Mouse (Mus musculus) E14TG2a.4 (cell line): ENCODE results near the gene Ugt1a1.

Source experiments
- H3K27me3 ChIP-seq: 2 replicates; pipeline ENCODE4 v1.6.1; 2014; ENCODE audit warnings: low read length, control low read depth; ENCODE audit not compliant: insufficient read depth
- H3K36me3 ChIP-seq: 2 replicates; pipeline ENCODE4 v1.6.1; 2014; ENCODE audit warnings: low read length, control low read depth; ENCODE audit not compliant: insufficient read depth
- H3K4me1 ChIP-seq: replicated peaks from 2 replicates; pipeline ENCODE4 v1.6.1; 2014; ENCODE audit warnings: low read depth, low read length, control low read depth
- H3K4me3 ChIP-seq: replicated peaks from 2 replicates; pipeline ENCODE4 v1.5.1; 2014; ENCODE audit warnings: mild to moderate bottlenecking, low read length
- H3K9me3 ChIP-seq: 2 replicates; pipeline ENCODE4 v1.6.1; 2014; ENCODE audit warnings: low read length, control low read depth
- CTCF ChIP-seq: conservative IDR thresholded peaks from 2 replicates; pipeline ENCODE4 v1.5.1; 2014; ENCODE audit warnings: low read length
- NANOG ChIP-seq: IDR thresholded peaks from 2 replicates; pipeline ENCODE4 v1.6.1; 2014; ENCODE audit warnings: borderline replicate concordance, low read length, mixed read lengths
- POU5F1 ChIP-seq: IDR thresholded peaks from 2 replicates; pipeline ENCODE4 v1.6.1; 2014; ENCODE audit warnings: low read length, borderline replicate concordance

Ugt1a1 gene

DNA sequence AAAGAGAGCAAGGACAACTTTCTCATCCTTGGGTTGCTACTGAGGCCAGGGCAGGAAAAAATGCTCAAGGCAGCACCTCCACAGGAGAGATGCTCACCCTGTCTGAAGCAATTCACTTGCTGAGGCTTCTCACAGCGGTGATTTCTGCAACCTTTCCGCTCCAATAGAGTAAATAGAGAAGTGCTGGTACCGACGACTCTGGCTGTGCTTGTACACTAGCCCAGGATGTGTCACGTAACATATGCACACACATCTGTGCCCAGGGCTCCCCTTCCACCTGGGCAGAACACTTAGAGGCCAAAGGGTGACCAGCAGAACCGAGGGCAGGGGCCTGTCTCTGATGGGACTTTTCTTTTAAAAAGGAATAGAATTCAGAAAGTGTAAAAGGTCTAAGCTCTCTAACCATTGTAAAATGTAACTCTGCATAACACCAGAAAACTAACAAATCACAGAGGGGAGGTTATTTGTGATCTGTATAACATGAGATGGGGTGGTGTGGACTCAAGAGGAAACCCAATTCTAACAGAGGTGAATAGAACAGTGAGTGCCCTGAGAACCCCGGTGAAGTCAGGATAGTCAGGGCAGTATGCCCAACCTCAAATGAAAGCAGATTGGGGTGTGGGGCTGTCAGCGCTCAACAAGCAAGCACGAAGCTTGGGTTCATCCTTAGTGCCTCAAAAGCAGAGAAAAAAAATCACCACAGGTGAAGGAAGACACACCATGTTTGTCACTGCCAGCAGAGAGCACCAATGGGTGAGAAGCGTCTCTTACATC lies 49.0 kb downstream of the Ugt1a1 start:
- peaks cover 58% of the 10 kb centered on the region for H3K9me3 ChIP-seq
- peaks cover 66% of the 10 kb centered on the region for H3K36me3 ChIP-seq
- H3K4me1 ChIP-seq, result peaks cover 38% of the 10 kb centered on the region
- peaks cover 21% of the 10 kb centered on the region for H3K27me3 ChIP-seq
- no peak for TF ChIP-seq NANOG
- TF ChIP-seq POU5F1, result no peak
- TF ChIP-seq CTCF, result no peak
- no peak overlapping the region for H3K4me3 ChIP-seq

DNA sequence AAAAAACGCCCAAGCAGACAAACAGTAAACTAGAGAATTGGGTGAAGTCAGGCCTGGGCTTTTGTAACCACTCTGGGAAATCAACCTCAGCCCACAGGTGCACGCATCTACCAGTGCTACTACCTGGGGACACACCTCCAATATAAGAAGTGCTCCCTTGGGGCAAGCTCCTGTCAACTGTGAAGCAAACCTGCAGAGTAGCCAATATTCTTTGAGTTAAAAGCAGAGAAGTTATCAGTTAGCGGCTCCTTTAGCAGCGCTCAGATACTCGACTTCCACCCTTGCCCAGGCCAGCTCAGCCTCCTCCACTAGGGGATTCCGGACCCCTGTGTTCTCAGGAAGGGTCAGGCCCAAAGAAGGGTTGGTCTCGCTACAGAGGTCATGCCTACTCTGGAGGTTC lies 49.9 kb downstream of the Ugt1a1 start:
- H3K9me3 ChIP-seq, result peaks cover 67% of the 10 kb centered on the region
- H3K4me1 ChIP-seq, result peaks cover 38% of the 10 kb centered on the region
- TF ChIP-seq POU5F1, result no peak
- no peak for TF ChIP-seq NANOG
- no peak for TF ChIP-seq CTCF
- H3K4me3 ChIP-seq, result no peak overlapping the region
- H3K36me3 ChIP-seq, result peaks cover 75% of the 10 kb centered on the region
- H3K27me3 ChIP-seq, result peaks cover 13% of the 10 kb centered on the region

DNA sequence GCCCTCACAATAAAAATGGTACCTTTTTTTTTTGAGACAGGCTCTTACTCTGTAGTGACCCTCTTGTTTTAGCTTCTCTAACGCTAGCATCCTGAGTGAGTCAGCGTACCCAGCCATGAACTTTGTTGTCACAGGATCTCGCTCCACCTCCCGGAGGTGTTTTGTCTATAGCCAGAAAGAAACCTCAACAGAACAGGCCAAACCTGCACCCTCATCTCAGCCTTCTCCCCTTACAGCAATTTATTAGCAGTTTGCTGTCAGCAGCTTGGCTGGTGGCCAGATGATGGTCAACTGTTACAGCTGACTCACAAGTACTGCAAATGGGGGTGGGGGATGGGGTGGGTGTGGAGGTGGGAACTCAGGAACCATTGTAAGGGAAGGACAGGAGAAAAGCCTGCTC lies 50.5 kb downstream of the Ugt1a1 start:
- Histone ChIP-seq H3K27me3 (peaks cover 11% of the 10 kb centered on the region), H3K9me3 (peaks cover 71% of the 10 kb centered on the region), H3K4me1 (peaks cover 38% of the 10 kb centered on the region), H3K4me3 (no peak overlapping the region), H3K36me3 (peaks cover 80% of the 10 kb centered on the region)
- no peak for TF ChIP-seq CTCF
- no peak for TF ChIP-seq NANOG
- no peak for TF ChIP-seq POU5F1

DNA sequence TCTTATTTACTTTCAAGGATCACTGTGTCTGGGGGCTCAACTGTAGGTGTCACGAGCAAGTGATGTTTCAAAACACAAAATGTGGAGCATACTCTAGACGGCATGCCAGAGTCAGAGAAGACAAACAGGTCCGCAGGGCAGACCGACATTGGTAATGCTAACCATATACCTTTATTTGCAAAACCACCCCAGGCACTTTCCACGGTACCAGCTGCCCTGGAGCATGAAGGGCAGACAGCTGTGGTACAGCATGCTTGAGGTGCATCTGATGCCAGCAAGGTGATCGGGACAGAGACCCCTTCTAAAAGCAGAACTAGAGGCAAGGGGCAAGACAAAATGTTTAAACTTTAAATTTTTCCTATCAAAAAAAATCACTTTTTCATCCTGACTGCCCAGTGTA lies 51.2 kb downstream of the Ugt1a1 start:
- TF ChIP-seq CTCF, result no peak
- no peak for TF ChIP-seq POU5F1
- no peak for TF ChIP-seq NANOG
- Histone ChIP-seq H3K9me3 (peaks cover 77% of the 10 kb centered on the region), H3K4me1 (peaks cover 38% of the 10 kb centered on the region), H3K4me3 (no peak overlapping the region), H3K27me3 (peaks cover 5% of the 10 kb centered on the region), H3K36me3 (peaks cover 88% of the 10 kb centered on the region)

DNA sequence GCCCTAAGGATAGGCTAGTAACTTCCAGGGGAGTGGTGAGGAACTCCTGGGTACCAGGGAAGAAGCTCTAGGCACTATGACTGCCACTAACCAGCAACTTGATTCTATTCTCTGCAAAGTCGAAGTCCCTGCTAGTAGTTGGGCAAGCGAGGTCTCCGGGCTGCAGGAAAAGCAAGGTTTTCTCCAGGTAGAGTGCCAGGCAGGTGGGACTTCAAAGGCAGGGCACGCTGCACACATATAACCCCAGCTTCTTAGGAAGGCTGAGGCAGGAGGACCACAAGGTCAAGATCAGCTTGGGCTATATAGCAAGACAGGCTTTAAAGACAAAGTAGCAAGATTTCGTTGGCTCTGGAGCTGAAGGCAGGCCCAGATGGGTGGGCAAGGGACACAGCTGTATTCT lies 52.0 kb downstream of the Ugt1a1 start:
- peaks cover 96% of the 10 kb centered on the region for H3K36me3 ChIP-seq
- H3K4me3 ChIP-seq, result no peak overlapping the region
- peaks cover 38% of the 10 kb centered on the region for H3K4me1 ChIP-seq
- peaks cover 85% of the 10 kb centered on the region for H3K9me3 ChIP-seq
- TF ChIP-seq NANOG (no peak), POU5F1 (no peak), CTCF (no peak)
- H3K27me3 ChIP-seq, result no peaks in the 10 kb centered on the region

DNA sequence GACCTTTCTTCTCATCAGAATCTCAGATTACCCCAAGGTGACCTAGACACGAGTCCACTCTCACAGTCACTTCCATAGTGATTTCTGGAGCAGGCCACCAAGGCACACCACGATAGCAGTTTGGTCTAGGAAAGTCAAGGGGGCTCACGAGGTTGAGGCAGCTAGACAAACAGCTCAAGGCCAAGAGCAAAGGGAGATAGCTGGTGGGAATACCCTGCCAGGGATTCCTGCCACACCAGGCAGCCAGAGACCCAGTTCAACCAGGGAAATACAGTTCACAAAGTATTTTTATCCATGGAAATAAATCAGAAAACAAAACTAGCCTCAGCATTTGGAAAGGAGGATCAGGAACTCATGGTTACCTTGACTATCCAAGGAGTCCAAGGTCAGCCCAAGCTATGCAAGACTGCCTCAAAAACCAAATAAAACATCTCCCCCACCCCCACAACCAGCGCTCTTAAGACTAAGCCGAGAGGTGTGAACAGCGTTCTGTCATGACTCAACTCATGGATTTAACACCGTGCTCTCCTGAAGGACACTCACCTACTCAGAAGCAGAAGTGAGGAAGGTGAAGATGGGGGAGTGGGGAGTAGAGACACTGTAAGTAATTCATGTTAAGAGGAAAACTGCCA lies 52.6 kb downstream of the Ugt1a1 start:
- peaks cover 38% of the 10 kb centered on the region for H3K4me1 ChIP-seq
- TF ChIP-seq CTCF (no peak), POU5F1 (no peak; the same call in 1 of the 2 replicates), NANOG (no peak)
- no peak overlapping the region for H3K4me3 ChIP-seq

DNA sequence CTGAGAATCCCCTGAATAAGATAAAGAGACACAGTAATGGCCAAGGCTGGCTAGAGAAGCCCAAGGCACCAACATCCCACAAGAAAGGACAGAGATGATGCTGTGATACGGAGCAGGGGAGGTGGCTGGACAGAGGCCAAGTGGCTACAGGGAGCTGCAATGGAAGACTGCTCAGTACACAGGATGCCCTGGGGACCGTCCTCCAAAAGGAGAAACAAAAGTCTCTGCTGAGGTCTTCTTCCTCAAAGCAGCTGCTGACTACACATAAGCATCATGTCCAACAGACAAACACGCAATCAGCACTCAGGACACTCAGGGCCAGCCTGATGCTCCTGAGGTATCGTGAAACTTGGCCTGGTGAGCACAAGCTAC lies 53.1 kb downstream of the Ugt1a1 start:
- Histone ChIP-seq H3K36me3 (peaks cover 100% of the 10 kb centered on the region), H3K27me3 (no peaks in the 10 kb centered on the region), H3K4me3 (no peak overlapping the region), H3K4me1 (peaks cover 38% of the 10 kb centered on the region), H3K9me3 (peaks cover 88% of the 10 kb centered on the region)
- TF ChIP-seq POU5F1 (no peak), CTCF (no peak), NANOG (no peak)

More for the DNA sequence above, 52.6 kb downstream of the Ugt1a1 start:
- Histone ChIP-seq H3K27me3 (no peaks in the 10 kb centered on the region), H3K36me3 (peaks cover 100% of the 10 kb centered on the region), H3K9me3 (peaks cover 88% of the 10 kb centered on the region)

DNA sequence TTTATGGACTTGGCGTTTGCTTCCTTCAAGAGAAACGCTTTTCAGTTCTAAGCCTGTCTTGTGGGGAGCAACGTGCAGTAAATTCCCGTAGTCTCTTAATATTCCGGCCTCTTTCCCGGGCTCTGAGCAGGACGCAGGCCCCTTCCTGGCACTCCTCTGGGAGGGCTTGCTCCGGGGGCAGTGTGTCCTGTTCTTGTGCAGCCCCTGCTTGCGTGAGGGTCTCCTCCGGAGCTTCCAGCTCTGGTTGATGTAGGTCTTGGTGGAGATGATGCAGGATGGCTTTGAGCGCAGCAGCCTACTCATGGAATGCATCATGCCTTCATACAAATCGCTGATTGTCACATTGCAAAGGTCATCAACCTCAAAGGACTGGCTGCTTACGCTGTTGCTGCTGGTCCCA lies 54.4 kb downstream of the Ugt1a1 start:
- TF ChIP-seq CTCF (no peak), NANOG (no peak), POU5F1 (no peak)
- Histone ChIP-seq H3K4me1 (peaks cover 31% of the 10 kb centered on the region), H3K27me3 (no peaks in the 10 kb centered on the region), H3K4me3 (no peak overlapping the region), H3K36me3 (peaks cover 97% of the 10 kb centered on the region), H3K9me3 (peaks cover 84% of the 10 kb centered on the region)
